Mouse (Mus musculus) liver, embryonic 14.5 days (tissue): ENCODE data around the gene Reln.

ENCODE experiments used
- CTCF ChIP-seq: IDR thresholded peaks from 2 replicates; pipeline ENCODE4 v1.5.1; 2016; ENCODE audit warnings: antibody characterized with exemption, low read depth, control low read depth
- EP300 ChIP-seq: IDR thresholded peaks from 2 replicates; pipeline ENCODE4 v1.6.1; 2016; ENCODE audit warnings: antibody characterized with exemption, low read depth

DNA sequence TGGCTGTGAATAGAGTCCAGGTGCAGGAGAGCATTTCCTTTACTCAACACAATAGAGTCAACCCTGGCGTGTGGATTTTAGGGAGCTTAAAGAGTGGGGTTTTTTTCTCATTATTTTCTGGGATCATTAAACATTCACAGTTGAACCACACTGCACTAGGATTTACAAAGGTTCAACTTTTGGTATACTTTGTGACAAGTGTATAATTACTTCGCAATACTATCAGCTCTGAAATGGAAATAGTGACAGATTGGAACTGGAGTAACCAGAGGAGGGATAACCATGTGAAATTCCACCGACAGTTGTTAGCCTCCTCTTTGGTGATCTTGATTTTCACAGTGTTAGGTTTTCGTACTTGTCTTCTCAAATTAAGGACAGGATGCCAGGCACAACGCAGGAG, 250.5 kb downstream of the Reln start:
- TF ChIP-seq CTCF (no peak), EP300 (no peak)
